Mouse (Mus musculus) heart, postnatal 0 days (tissue): ENCODE results near the gene Cc2d1a.

Experiments used
- CTCF ChIP-seq: IDR thresholded peaks from 2 replicates; pipeline ENCODE4 v1.5.1; 2016; ENCODE audit warnings: antibody characterized with exemption, control low read depth, low read depth
- EP300 ChIP-seq: IDR thresholded peaks from 2 replicates; pipeline ENCODE4 v1.6.1; 2016; ENCODE audit warnings: antibody characterized with exemption, low read depth

GRCm38 (mm10) chr8:84179946-84180345 is 32.2 kb upstream of the Cc2d1a start:
- TF ChIP-seq CTCF: no peak
- TF ChIP-seq EP300: no peak
